Mouse (Mus musculus): Measurements from ENCODE around the gene Rpa3. TPM values are rescaled to one million over a fixed set of nuclear protein-coding genes. Genes with fewer than 3 reads are reported as not detected.
A peak's percentile ranks its signal among the peaks of the same experiment; 100 is the strongest.

The Rpa3 gene
- 69.8 and 72.5 TPM in 2 replicates for polyA plus RNA-seq (2015; fragmentation: Nextera tagmentation; extraction: Ambion mirVana)

GRCm38 (mm10) chr6:8259004-8259666 is at the start of gene Rpa3, which contains the start of the genes Umad1 and Gm45062:
Gene Rpa3 (minus strand): TSS chr6:8259173.
Gene Umad1 (plus strand): TSS chr6:8259288.
Gene Gm45062 (plus strand): TSS chr6:8259450.
- Histone ChIP-seq H3K4me2 (peak within 1 kb of the TSS; percentile 85), H3K27me3 (no peaks in the 10 kb centered on the region), H3K9me3 (no peaks in the 10 kb centered on the region), H3K4me1 (replicated peaks) (peaks cover 22% of the 10 kb centered on the region), H3K9ac (peak within 1 kb of the TSS; percentile 87), H3K27ac (peak within 1 kb of the TSS; percentile 89), H3K4me3 (peak within 1 kb of the TSS; percentile 76), H3K36me3 (peaks cover 9% of the 10 kb centered on the region; the same call in 1 of the 2 replicates)
- peak; percentile 100 for ATAC-seq (ENCODE audit: low FRiP score)
- WGBS: under 1% methylated on average over 64 of the region's 64 CpGs

GRCm38 (mm10) chr6:8307878-8308775 is 49.2 kb upstream of the Rpa3 start:
- Histone ChIP-seq H3K4me1 (replicated peaks) (no peaks in the 10 kb centered on the region), H3K9ac (no peak overlapping the region), H3K27me3 (no peaks in the 10 kb centered on the region), H3K4me2 (no peak overlapping the region), H3K4me3 (no peak overlapping the region), H3K27ac (no peak overlapping the region), H3K36me3 (no peaks in the 10 kb centered on the region), H3K9me3 (no peaks in the 10 kb centered on the region)
- no peak for ATAC-seq (ENCODE audit: low FRiP score)
- 73% methylated on average over 6 of the region's 6 CpGs for WGBS

DNA sequence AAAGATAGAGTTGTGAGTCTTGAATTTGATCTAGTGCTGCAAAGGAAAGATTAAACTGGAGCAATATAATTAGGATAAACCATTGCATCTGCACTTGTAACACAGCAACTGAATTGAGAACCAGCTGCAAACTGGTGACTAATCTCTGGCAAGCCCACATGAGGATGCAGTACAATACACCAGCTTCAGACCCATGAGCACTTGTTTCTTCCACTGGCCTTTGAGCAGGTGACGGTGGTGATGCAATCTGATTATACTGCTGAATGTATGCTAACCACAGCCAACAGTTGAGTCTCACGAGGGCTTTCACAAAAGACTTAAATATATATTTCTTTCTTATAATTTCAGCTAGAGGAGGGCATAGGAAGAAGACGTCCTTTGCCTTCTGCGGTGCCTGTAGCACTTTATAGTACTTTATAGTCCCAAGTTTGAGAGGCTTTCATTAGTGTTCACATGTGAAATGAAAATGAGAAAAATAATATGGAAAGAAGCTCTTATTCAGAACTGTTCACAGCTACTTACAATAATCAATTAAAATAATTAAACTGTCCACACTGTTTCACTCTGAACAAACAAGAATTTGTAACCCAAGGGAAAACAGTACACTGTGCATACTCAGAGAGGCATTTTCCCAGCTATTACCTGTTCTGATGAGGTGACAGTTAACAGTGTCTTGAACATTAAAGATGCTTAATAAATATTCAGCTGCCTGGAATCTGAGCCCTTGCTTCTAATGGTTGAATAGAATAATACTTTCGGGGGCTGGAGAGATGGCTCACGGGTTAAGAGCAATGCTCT is 40.3 kb upstream of the Rpa3 start:
- no peak for ATAC-seq (ENCODE audit: low FRiP score)
- Histone ChIP-seq H3K4me1 (replicated peaks) (no peaks in the 10 kb centered on the region), H3K4me2 (no peak overlapping the region), H3K9ac (no peak overlapping the region), H3K27me3 (no peaks in the 10 kb centered on the region), H3K27ac (0 out of 2 replicates have a peak overlapping the region, but pooled peaks have one; percentile 15), H3K9me3 (no peaks in the 10 kb centered on the region), H3K4me3 (no peak overlapping the region), H3K36me3 (no peaks in the 10 kb centered on the region)
- 86% methylated on average over 6 of the region's 6 CpGs for WGBS

- Histone ChIP-seq H3K36me3 (peaks cover 3% of the 10 kb centered on the region; the same call in 1 of the 2 replicates), H3K4me3 (no peak overlapping the region), H3K4me2 (no peak overlapping the region), H3K27ac (no peak overlapping the region), H3K4me1 (replicated peaks) (0 out of 2 replicates have a peak, but pooled peaks cover 3% of the 10 kb centered on the region), H3K9me3 (no peaks in the 10 kb centered on the region), H3K27me3 (no peaks in the 10 kb centered on the region), H3K9ac (no peak overlapping the region)
- 85% methylated on average over 4 of the region's 4 CpGs for WGBS
- no peak for ATAC-seq (ENCODE audit: low FRiP score)
These were observed 35.2 kb upstream of the Rpa3 start for GRCm38 (mm10) chr6:8294048-8294784.

DNA sequence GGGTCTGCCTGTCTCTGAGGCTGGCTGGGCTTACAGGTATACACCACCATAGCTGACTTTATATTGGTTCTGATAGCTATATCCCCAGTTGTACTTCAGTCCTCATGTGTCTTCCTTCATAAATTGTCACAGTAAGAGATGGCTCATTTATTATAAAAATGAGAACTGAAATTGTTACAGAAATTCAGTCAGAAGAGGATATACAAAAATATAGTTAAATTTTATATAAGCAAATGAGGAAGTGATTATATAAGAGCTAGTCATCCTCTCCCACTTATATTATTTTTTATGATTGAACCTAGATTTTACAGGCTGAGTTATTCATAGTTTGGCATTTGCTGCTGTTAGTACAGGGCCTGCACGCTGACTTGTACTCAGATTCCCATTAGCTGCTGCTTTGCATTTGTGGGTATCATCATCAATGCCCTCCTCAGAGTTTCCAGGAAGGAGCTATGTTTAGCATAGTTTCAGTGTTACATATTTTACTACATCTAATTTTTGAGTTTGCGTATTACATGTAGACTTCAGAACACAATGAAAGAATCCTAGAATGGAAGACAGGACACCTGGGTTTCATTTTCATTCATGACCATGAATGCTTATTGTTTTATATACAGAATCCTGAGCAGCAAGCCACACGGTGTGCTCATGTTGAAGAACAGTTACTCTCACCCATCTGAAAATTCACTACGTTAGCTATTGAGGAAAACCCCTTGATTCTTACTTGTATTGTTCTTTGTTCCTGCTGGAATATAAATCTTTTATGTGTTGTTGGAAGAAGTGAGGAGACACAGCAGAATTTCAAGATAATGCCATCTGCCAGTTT is 30.0 kb upstream of the Rpa3 start:
- no peak overlapping the region for H3K9ac ChIP-seq
- 84% methylated on average over 4 of the region's 4 CpGs for WGBS
- H3K9me3 ChIP-seq: no peaks in the 10 kb centered on the region
- peaks cover 10% of the 10 kb centered on the region; the same call in 1 of the 2 replicates for H3K36me3 ChIP-seq
- ATAC-seq (ENCODE audit: low FRiP score): no peak
- H3K4me2 ChIP-seq: no peak overlapping the region
- H3K27ac ChIP-seq: no peak overlapping the region
- H3K4me3 ChIP-seq: no peak overlapping the region
- no peaks in the 10 kb centered on the region for H3K27me3 ChIP-seq
- 0 out of 2 replicates have a peak, but pooled peaks cover 1% of the 10 kb centered on the region for H3K4me1 ChIP-seq (replicated peaks)

DNA sequence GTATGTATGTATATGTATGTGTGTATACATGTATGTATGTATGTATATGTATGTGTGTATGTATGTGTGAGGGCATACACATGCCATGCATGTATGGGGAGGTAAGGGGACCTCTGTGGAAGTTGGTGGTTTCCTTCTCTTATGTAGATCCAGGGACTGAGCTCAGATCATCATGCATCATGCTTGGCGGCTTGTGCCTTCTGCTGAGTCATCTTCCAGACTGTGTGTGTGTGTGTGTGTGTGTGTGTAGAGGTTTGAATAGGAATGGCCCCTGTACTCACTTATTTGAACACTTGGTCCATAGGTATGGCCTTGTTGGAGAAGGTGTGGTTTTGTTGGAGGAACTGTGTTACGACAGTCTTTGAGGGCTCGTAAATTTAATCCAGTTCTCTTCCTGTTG is 27.2 kb upstream of the Rpa3 start:
- no peaks in the 10 kb centered on the region for H3K9me3 ChIP-seq
- no peaks in the 10 kb centered on the region for H3K4me1 ChIP-seq (replicated peaks)
- H3K4me3 ChIP-seq: no peak overlapping the region
- no peak overlapping the region for H3K4me2 ChIP-seq
- peaks cover 6% of the 10 kb centered on the region; the same call in 1 of the 2 replicates for H3K36me3 ChIP-seq
- no peak for ATAC-seq (ENCODE audit: low FRiP score)
- H3K27ac ChIP-seq: no peak overlapping the region
- H3K9ac ChIP-seq: no peak overlapping the region
- no peaks in the 10 kb centered on the region for H3K27me3 ChIP-seq
- WGBS: 95% methylated on average over 3 of the region's 3 CpGs

DNA sequence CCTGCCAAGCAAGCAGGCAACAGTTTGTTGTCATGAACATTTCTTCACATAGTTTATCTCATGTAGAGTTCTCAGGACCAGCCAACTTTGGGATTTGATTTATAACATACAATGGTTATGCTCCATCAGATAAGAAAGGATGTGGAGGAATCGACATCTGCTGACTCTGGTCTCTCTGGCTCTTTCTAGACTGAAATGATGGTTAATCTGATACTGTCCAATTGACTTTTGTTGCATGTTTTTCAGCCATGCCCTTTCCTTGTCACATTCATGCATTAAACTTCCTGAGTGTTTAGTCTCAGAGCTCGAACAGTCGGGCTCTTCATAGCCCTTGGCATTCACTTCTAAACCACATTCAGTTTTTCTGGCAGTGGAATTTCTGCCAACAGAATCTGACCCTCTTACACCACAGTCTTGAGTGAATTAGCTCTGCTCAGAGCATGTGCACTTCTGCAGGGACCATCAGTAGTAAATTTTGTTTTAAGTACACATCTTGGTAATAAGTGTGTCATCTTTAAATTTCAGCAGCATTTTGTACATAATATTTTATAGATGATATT is 26.5 kb upstream of the Rpa3 start:
- Histone ChIP-seq H3K27me3 (no peaks in the 10 kb centered on the region), H3K9ac (no peak overlapping the region), H3K4me1 (replicated peaks) (no peaks in the 10 kb centered on the region), H3K4me3 (no peak overlapping the region), H3K27ac (no peak overlapping the region), H3K36me3 (peaks cover 6% of the 10 kb centered on the region; the same call in 1 of the 2 replicates), H3K9me3 (no peaks in the 10 kb centered on the region), H3K4me2 (no peak overlapping the region)
- 83% methylated on average over 3 of the region's 3 CpGs for WGBS
- no peak for ATAC-seq (ENCODE audit: low FRiP score)

DNA sequence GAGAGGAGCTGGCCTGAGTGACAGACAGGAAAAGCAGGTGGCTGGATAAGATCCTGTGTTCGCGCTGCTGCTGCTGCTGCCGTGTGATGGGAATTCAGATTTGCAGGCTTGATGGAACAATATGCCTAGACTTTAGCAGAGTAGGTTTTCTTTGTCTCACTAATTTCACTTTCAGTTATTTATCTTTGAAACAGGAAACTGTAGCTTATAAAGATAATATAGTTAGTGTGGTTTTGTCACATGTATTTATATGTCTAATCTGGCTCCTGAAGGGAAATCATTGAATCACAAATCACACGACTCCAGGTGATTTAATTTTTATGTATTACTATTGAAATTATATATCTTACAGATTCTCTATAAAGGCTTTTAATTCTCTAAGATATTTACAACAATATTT is 24.3 kb upstream of the Rpa3 start:
- Histone ChIP-seq H3K27me3 (no peaks in the 10 kb centered on the region), H3K4me1 (replicated peaks) (no peaks in the 10 kb centered on the region), H3K36me3 (peaks cover 10% of the 10 kb centered on the region; the same call in 1 of the 2 replicates), H3K4me3 (no peak overlapping the region), H3K9ac (no peak overlapping the region), H3K27ac (no peak overlapping the region), H3K4me2 (no peak overlapping the region), H3K9me3 (no peaks in the 10 kb centered on the region)
- 86% methylated on average over 4 of the region's 4 CpGs for WGBS
- no peak for ATAC-seq (ENCODE audit: low FRiP score)

GRCm38 (mm10) chr6:8278426-8279002 is 19.5 kb upstream of the Rpa3 start:
- Histone ChIP-seq H3K27me3 (no peaks in the 10 kb centered on the region), H3K27ac (no peak overlapping the region), H3K4me2 (no peak overlapping the region), H3K9ac (no peak overlapping the region), H3K9me3 (no peaks in the 10 kb centered on the region), H3K4me3 (no peak overlapping the region), H3K36me3 (peaks cover 3% of the 10 kb centered on the region; the same call in 1 of the 2 replicates), H3K4me1 (replicated peaks) (no peaks in the 10 kb centered on the region)
- 74% methylated on average over 5 of the region's 5 CpGs for WGBS
- ATAC-seq (ENCODE audit: low FRiP score): no peak

DNA sequence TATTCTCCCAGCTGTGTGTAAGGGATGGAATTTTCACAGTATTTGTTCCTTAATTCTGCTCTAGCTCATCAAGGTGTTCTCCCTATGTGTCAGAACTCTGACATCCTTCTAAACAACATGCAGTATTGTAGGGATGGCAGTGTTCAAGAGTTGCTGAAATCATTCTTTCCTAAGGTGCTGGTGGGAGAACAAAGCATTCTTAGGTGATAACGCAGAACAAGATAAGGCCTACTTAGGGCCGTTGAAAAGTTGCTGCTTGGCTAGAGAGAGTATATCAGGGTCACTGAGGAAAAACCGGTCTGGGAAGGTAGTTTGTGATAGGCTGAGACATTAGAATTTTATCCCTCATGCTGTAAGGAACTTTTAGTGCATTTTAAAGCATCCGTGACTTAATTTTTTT is 17.5 kb upstream of the Rpa3 start:
- Histone ChIP-seq H3K36me3 (peaks cover 14% of the 10 kb centered on the region; the same call in 1 of the 2 replicates), H3K4me3 (no peak overlapping the region), H3K9ac (no peak overlapping the region), H3K27me3 (no peaks in the 10 kb centered on the region), H3K4me2 (no peak overlapping the region), H3K9me3 (no peaks in the 10 kb centered on the region), H3K27ac (no peak overlapping the region), H3K4me1 (replicated peaks) (no peaks in the 10 kb centered on the region)
- 88% methylated on average over 4 of the region's 4 CpGs for WGBS
- ATAC-seq (ENCODE audit: low FRiP score): no peak
